Mouse (Mus musculus) kidney, adult 18-20 months (tissue): ENCODE results near the gene Rsph3a.

Source experiments
- DNase-seq: peaks from one replicate; pipeline ENCODE4 v3.0.0; 2021

Gene Rsph3a

GRCm38 (mm10) chr17:7945117-7946052, at the start of gene Rsph3a:
Rsph3a (plus strand) TSS chr17:7945614.
- peak; percentile 89 for DNase-seq

- no peak for DNase-seq
These were observed 49.3 kb upstream of the Rsph3a start for GRCm38 (mm10) chr17:7896047-7896635.

- no peak for DNase-seq
These were observed 48.3 kb upstream of the Rsph3a start for GRCm38 (mm10) chr17:7897120-7897519.

- DNase-seq: no peak
These were observed 47.7 kb upstream of the Rsph3a start for GRCm38 (mm10) chr17:7897756-7898155.

GRCm38 (mm10) chr17:7899233-7899632, 46.2 kb upstream of the Rsph3a start:
- no peak for DNase-seq

GRCm38 (mm10) chr17:7899961-7900360, 45.5 kb upstream of the Rsph3a start:
- no peak for DNase-seq

- DNase-seq: no peak
These were observed 43.9 kb upstream of the Rsph3a start for GRCm38 (mm10) chr17:7901536-7901935.

- no peak for DNase-seq
These were observed 43.1 kb upstream of the Rsph3a start for GRCm38 (mm10) chr17:7902362-7902761.

GRCm38 (mm10) chr17:7904992-7905391, 40.4 kb upstream of the Rsph3a start:
- no peak for DNase-seq

GRCm38 (mm10) chr17:7905936-7906685, 39.3 kb upstream of the Rsph3a start:
- no peak for DNase-seq

GRCm38 (mm10) chr17:7914596-7915227, 30.7 kb upstream of the Rsph3a start:
- no peak for DNase-seq

GRCm38 (mm10) chr17:7915791-7916190, 29.6 kb upstream of the Rsph3a start:
- DNase-seq: no peak

- DNase-seq: no peak
These were observed 28.4 kb upstream of the Rsph3a start for GRCm38 (mm10) chr17:7916782-7917574.

GRCm38 (mm10) chr17:7918355-7918754, 27.1 kb upstream of the Rsph3a start:
- DNase-seq: no peak

GRCm38 (mm10) chr17:7919209-7919608, 26.2 kb upstream of the Rsph3a start:
- no peak for DNase-seq

- peak; percentile 37 for DNase-seq
These were observed 22.9 kb upstream of the Rsph3a start for GRCm38 (mm10) chr17:7922564-7922963.

GRCm38 (mm10) chr17:7924185-7924725, 21.2 kb upstream of the Rsph3a start:
- no peak for DNase-seq

GRCm38 (mm10) chr17:7925413-7926160, 19.8 kb upstream of the Rsph3a start, which contains the start of gene Tagap:
Tagap (plus strand) TSS chr17:7926000.
- DNase-seq: no peak

GRCm38 (mm10) chr17:7927582-7928535, 17.6 kb upstream of the Rsph3a start:
- peak; percentile 71 for DNase-seq

GRCm38 (mm10) chr17:7928662-7929061, 16.8 kb upstream of the Rsph3a start:
- no peak for DNase-seq
